Mouse (Mus musculus) kidney, adult 2 months (tissue): ENCODE results near the gene Snx13.

ENCODE experiments used
- CTCF ChIP-seq: fragments of 200-500 bp; conservative IDR thresholded peaks from 2 replicates; pipeline ENCODE4 v1.5.1; 2011; ENCODE audit warnings: low read depth, mild to moderate bottlenecking, control low read depth, low read length, moderate library complexity, mixed read lengths; ENCODE audit not compliant: insufficient read depth, insufficient read length
- POLR2A ChIP-seq: fragments of 200-500 bp; IDR thresholded peaks from one replicate; pipeline ENCODE4 v1.6.1; 2011; ENCODE audit warnings: low read depth, low read length, control low read depth

DNA sequence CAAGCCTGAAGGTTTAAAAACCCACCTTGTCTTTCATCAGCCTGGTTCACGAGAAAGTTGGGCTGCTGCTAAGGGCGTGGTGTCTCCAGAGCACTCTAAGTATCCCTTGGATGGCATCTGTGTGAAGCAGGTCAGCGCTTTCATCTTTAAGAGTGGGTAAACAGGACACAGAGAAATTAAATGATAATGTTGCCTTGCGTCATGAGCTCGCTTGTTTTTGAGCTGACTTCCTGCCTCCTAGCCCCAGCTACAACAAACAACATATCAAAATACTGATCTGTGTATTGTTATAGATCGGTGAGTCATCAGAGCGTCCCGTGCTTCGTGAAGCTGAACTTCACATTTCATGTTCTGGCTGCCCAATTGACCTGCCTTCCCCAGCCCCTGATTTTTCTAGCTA lies 25.7 kb upstream of the Snx13 start:
- TF ChIP-seq CTCF (no peak), POLR2A (no peak)
